Mouse (Mus musculus): ENCODE measurements at regions not wholly inside any gene's neighbourhood (a gene's known extent, or its start where the extent isn't known, plus 50 kb on each side); places are given as distances from the start of the nearest gene placed in this dataset.

GRCm38 (mm10) chr3:151670628-151671027 lies 79.1 kb downstream of the Ifi44 start:
- peak; percentile 15 for DNase-seq

GRCm38 (mm10) chr3:151653298-151653697 lies 96.5 kb downstream of the Ifi44 start:
- peak; percentile 6 for DNase-seq

DNA sequence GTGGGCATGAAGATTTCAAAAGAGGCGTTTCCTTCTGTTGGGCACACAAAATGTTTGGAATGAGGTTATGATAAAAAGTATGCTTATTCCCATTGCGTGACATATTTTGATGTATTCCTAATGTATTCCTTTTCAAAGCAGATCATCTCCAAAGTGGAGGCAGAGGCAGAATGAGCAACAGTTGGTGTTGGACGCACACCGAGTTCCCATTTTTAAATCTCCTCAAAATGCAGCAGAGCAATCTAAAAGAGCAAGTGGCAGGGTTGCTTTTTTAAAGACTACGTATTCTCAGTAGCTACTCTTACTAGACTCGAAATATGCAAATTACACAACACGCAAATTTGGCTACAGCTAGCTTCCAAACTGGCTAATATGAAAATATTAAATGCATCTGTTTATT lies 98.2 kb downstream of the Ifi44 start:
- peak; percentile 33 for DNase-seq

GRCm38 (mm10) chr3:151647637-151648036 lies 102.1 kb downstream of the Ifi44 start:
- DNase-seq: no peak

DNA sequence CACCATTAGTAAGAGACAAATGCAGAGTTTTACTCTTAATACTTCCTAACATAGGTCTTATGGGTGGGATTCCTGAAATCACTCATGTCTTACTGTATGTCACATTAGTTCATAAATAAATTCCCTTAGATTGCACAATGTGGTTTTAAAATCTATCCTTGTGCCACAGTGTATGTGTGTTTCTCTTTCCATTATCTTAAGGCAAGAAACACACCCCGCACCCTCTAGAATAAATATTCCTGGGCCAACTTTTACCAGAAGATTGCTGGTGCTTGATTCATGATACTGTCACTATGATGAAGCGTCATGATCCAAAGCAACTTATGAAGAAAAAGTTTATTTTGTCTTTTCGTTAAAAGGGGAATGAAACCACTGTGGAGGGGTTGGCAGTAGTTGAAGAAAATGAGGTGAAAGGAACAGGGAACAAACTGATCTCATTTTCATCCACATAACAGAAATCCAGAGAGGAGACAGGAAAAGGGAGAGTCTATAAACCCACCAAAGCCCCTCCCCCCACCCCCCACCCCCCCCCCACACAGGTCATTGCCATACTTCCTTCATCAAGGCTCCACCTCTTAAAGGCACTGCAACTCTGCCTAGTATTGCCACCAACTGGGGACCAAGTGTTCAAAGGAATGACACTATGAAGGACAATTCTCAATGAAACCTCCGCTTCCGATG lies 110.2 kb downstream of the Ifi44 start:
- DNase-seq: no peak

DNA sequence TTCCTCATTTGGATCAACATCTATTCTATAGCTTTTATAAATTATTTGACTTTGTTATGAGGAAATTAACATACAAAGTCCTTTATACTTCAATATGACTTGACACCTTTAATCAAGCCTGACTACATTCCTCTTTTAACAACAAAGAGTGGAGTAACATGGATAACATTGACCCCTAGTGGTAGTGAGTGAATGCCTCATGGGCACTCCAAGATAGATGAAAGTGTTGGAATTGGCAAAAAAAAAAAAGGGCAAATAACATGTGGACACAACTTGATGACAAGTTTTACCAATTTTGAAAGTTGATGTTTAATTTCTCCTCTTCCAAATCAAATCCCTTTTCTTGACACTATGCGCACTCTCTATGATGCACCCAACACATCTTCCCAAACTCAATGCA lies 111.4 kb downstream of the Ifi44 start:
- DNase-seq: no peak

DNA sequence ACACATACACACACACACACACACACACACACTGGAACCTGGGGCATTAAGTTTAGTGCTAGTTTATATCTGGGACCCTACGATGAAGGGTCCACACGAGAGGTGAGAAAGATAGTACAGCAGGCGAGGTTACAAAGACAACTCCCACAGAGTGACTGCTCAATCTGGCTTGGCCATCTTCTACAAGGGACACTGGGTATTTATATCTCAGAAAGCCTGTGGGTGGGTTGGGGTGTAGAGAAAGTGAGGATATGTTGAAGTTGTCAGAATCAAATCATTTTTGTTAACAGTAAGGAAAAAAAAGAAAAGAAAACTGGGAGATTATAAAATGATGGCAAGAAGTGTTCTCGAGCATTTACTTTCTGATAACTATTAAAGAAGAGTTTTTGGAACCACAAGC lies 138.8 kb downstream of the Ifi44 start:
- DNase-seq: peak; percentile 9

DNA sequence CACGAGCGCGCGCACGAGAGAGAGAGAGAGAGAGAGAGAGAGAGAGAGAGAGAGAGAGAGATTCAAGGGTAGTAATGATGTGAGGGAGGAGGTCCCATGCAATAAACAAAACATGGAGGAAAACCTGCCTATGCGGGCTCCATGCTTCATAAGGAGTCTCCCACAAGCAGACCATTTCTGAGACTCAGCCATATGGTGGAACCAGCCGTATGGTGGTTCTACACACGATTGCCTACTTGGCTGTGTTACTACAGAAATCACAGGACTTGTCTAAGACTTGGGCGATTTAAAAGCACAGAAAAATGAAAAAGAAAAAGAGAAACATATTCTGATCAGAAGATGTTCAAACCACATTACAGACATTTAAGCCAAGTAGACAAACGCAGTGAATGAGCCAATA lies 142.1 kb downstream of the Ifi44 start:
- no peak for DNase-seq

GRCm38 (mm10) chr3:151603371-151603770 lies 146.4 kb downstream of the Ifi44 start:
- DNase-seq: no peak
